Mouse (Mus musculus) leukemia stem cell, adult 10-12 weeks (primary cell): Measurements from ENCODE around the gene Mip. TPM values are rescaled to one million over a fixed set of nuclear protein-coding genes. Genes with fewer than 3 reads are reported as not detected.

Experiments
- polyA plus RNA-seq: library from polyadenylated mRNA; stranded (reverse); fragments of >175 nt; gene quantifications from 2 replicates; pipeline ENCODE4 v1.2.3, GENCODE M21; 2012; ENCODE audit warnings: low replicate concordance

Mip gene
- 0.32 and 0.44 TPM in 2 replicates for polyA plus RNA-seq

DNA sequence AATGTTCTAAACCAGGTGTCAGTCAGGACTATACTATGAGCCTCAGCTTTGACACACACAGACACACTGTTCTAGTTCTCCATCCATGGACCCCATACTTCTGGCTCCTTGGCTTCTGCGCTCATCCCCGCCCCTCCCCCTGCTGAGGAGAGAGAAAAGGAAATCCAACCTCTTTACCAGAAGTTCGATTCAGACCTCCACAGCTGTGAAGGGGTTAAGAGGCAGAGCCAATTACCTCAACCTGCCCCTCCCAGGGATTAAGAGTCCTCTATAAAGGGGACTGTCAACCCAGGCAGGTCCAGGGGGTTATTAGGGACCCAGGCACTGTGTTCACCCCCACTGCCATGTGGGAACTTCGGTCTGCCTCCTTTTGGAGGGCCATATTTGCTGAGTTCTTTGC lies at the start of gene Mip:
TSS of gene Mip (plus strand) at position 301 of the 400 bp plus-strand sequence.

DNA sequence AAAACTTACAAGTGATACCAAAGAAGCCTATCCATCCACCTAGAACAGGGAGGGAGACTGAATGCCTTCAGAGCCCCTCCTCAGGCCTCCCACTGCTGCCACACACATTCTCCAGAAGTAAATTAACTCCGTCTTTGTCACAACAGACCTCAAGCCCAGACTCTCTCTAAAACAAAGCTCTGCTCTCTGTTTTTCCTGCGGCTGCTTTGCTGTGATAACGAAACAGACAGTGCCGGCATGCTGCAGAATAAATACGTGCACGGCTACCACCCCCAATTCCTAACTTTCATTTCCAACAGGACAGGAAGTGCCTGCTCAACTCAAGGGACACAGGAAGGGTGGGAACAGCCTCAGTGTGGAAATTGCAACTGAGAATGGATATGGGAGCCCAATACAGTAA lies 45.6 kb upstream of the Mip start, which contains the start of gene Rbms2:
TSS of gene Rbms2 (minus strand) at position 309 of the 400 bp plus-strand sequence.

DNA sequence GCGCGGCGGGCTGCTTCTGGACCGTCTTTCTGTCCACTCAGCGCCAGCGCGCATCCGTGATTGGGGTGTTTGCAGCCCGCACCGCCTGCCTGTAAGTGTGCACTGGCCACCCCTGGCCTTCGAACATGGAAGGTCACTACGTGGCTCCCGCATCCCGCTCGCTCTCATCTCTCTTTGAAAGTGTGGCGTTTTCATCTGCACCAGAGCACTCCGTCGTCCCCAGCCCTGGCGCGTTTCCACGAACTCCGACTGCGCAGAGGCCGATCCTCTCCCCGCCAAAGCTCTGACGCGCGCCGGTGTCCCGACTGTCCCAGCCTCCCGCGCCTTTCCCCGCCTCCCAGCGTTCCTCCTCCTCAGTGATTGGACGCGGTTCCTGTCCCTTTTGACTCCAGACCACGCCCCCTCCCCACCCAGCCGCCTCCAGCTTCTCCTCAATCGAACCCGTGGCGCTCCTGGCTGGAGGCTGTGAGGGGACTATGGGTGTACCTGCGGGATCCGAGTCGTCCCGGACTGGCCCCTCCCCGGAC lies 31.6 kb upstream of the Mip start, which contains the start of gene Gls2:
TSS of gene Gls2 (plus strand) at position 434 of the 527 bp plus-strand sequence.

DNA sequence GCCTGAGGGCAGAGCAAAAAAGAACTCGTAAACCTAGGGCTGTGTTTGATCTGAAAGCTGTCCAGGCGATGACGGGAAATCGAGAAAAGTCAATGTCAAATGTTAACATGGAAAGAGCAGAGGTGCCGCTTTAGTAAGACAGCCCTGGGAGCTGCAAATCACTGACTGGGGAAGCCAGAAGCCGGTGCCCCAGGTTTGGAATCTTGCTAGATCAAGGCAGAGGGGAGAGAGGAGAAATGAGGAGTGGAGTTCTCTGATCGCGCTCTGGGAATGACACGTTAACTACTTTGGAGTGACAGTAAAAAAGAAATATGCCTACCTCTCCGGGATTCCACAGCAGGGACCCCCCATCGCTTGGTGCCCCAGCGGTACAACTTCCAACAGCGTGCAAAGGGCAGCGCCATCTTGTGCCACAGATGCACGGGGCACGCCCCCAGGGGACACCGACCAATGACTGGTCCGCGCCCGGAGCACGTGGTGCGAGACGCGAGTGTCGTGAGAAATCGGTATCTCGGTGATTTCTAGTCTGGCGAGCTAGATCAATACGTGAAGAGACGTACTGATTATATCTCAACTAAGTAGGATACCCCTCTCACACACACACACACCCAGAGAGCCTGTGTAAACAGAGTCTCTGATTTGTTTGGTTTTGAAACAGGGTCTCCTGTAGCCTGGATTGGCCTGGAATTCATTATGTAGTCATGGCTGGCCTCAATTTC lies 14.1 kb upstream of the Mip start, which contains the start of gene Spryd4:
TSS of gene Spryd4 (minus strand) at position 418 of the 719 bp plus-strand sequence.

DNA sequence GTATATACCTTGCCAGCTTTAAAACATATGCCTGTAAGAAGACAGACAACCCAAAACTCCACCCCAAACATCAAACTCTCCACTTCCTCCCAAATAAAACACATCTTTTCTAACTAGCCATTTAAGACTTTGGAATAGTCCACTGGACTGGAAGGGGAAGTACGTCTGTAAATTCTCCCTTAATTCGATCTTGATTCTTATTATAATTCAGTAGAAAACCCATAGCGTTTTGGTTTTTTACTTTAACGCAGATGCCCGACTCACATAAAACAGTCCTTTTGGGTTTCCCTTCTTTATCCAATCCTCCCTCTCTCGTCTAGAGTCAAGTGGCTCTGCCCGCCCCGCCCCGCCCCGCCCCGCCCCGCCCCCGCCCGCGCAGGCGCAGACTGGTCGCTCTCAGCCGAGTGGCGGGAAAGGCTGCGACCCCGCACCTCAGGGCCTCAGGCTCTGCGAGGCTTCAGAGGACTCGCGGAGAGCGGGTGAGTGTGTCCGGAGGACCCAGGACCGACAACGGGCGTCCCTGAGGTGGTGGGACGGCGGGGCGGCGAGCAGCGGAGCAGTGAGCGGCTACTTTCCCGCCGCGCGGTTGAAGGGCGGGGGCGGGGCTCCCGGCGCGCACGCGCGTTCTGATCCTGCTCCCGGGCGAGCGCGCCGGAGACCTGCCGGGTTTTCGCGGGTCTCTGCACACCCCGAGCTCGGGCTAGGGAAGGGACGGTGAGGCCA lies 6.2 kb downstream of the Mip start, which contains the start of gene Timeless:
TSS of gene Timeless (plus strand) at position 369 of the 723 bp plus-strand sequence.

DNA sequence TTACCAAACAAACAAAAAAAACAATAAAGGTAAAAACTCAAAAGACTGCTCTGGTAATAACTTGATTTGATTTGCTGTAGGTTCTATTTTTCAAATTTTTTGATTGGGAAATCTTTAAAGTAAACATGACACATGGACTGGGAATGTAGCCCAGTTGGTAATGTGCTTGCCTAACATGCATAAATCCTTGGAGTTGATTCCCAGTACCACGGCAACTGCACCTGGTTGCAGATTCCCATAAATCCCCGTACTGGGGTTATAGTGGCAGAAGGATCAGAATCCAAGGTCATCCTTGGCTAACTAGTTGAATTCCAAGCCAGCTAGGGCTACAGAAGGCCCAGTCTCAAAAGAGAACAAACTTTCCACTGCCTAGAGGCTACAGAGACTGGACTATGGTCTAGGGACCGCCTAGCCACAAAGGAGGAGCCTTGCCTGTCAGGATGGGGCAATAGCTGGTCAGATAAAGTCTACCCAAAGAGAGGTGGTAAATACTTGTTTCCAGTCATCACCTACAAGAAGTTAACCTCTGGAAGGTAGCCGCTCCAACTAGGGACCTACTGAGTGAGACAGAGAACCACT lies 28.1 kb downstream of the Mip start, which contains the start of gene Apon:
TSS of gene Apon (plus strand) at position 420 of the 579 bp plus-strand sequence.

DNA sequence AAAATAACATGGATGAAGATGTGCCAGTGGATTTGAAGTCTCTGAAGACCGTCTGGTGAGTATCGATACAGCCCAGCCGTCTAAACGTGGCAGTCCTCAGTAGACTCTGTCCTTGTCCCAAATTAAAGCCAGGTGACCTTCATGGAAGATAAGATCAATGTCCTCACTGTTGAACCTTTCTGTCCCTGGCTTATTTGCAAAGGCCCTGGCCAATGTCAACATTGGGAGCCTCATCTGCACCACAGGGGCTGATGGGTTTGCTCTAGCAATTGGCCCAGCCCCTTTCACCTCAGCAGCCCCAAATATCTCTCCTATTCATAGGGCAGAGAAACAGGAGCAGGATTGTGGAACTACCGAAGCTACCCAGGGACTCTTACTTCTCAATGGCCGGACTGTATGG lies 42.7 kb downstream of the Mip start, which contains the start of gene Apof:
TSS of gene Apof (plus strand) at position 301 of the 400 bp plus-strand sequence.

DNA sequence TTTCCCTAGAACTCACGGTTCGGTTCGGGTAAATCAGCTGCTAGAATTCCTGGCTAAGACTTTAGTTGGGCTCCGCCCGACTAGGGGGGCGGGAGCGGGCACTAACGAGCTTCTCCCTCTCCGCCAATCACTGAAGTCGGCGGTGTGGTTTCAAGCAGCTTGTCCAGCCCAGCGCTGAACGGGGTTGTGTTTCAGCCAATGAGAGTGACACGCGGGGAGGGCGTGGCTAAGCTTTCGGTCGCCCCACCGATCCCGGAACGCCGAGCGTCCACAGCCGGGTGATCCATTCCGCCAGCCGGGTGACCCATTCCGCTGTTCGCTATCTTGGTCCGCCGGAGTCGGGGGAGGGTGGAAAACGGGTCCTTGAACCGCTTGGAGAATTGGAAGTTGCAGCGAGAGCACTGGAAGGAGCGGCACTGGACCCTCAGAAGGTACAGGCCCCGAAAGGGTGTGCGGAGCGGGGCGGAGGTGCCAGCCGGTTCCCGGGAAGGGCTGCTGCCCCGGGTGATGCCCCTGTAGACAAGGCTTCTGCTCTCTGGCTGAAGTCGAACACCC lies 44.7 kb downstream of the Mip start, which contains the start of gene Stat2:
TSS of gene Stat2 (plus strand) at position 273 of the 555 bp plus-strand sequence.

Other genes starting within 250 kb of the Mip start
- not detected in 2 replicates for gene Hsd17b6, start 218.2 kb upstream of the Mip start, polyA plus RNA-seq
- 0.82 and 4.9 TPM in 2 replicates for gene Prim1, start 210.7 kb upstream of the Mip start, polyA plus RNA-seq
- gene Naca, start 190.3 kb upstream of the Mip start, polyA plus RNA-seq, result 16.7 and 52.0 TPM in 2 replicates
- 98.6 and 122 TPM in 2 replicates for gene Ptges3, start 166.9 kb upstream of the Mip start, polyA plus RNA-seq
- 1,361 and 1,521 TPM in 2 replicates for gene Atp5b, start 142.6 kb upstream of the Mip start, polyA plus RNA-seq
- 9.2 and 28.5 TPM in 2 replicates for gene Baz2a, start 134.3 kb upstream of the Mip start, polyA plus RNA-seq
- 6.1 and 6.7 TPM in 2 replicates for gene Rbms2, start 45.5 kb upstream of the Mip start, polyA plus RNA-seq
- gene Gls2, start 31.4 kb upstream of the Mip start, polyA plus RNA-seq, result 1.7 and 2.8 TPM in 2 replicates
- 0.39 and 3.8 TPM in 2 replicates for gene Spryd4, start 14.0 kb upstream of the Mip start, polyA plus RNA-seq
- gene Timeless, start 6.2 kb downstream of the Mip start, polyA plus RNA-seq, result 19.8 and 23.0 TPM in 2 replicates
- gene Apon, start 28.3 kb downstream of the Mip start, polyA plus RNA-seq, result 0.13 TPM in 1 of 2 replicates, not detected in the other
- not detected in 2 replicates for gene Apof, start 42.8 kb downstream of the Mip start, polyA plus RNA-seq
- 26.1 and 38.2 TPM in 2 replicates for gene Stat2, start 44.7 kb downstream of the Mip start, polyA plus RNA-seq
- gene Il23a, start 72.9 kb downstream of the Mip start, polyA plus RNA-seq, result 0.12 and 0.13 TPM in 2 replicates
- 2.8 and 6.3 TPM in 2 replicates for gene Pan2, start 77.5 kb downstream of the Mip start, polyA plus RNA-seq
- gene Cnpy2, start 96.6 kb downstream of the Mip start, polyA plus RNA-seq, result 27.5 and 52.4 TPM in 2 replicates
- 8.6 and 52.3 TPM in 2 replicates for gene Cs, start 111.9 kb downstream of the Mip start, polyA plus RNA-seq
- 3.6 and 11.6 TPM in 2 replicates for gene Coq10a, start 143.2 kb downstream of the Mip start, polyA plus RNA-seq
- 61.1 and 121 TPM in 2 replicates for gene Ankrd52, start 151.3 kb downstream of the Mip start, polyA plus RNA-seq
- not detected in 2 replicates for gene Slc39a5, start 175.4 kb downstream of the Mip start, polyA plus RNA-seq
- 265 and 291 TPM in 2 replicates for gene Nabp2, start 185.7 kb downstream of the Mip start, polyA plus RNA-seq
- gene Rnf41, start 185.8 kb downstream of the Mip start, polyA plus RNA-seq, result 7.7 and 9.3 TPM in 2 replicates
- 223 and 234 TPM in 2 replicates for gene Smarcc2, start 233.4 kb downstream of the Mip start, polyA plus RNA-seq